Mouse (Mus musculus) right cerebral cortex, postnatal 25 days (tissue): Measurements from ENCODE around the gene Itga9.

Experiments
- DNase-seq: peaks from one replicate; pipeline ENCODE4 v3.0.0; 2022

Gene Itga9

DNA sequence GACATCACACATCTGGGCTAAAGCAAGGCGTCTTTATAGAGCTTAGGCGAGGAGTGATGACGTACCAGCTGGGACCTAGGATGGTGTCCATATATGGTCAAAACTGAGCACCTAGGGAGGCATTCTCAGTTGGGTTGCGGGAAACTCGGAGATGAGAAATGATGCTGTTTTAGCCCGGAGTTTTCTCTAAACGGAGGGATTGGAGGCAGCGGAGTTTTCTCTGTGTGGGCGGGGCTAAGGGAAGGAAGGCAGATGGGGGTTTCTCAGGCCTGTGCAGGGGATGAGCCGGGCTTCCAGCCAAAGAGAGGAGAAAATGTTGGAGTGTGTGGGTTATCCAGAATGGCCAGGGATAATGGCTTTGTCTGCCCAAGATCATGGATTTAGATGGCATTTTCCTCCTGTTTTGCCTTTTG is 182.4 kb downstream of the Itga9 start:
- peak; percentile 41 for DNase-seq

DNA sequence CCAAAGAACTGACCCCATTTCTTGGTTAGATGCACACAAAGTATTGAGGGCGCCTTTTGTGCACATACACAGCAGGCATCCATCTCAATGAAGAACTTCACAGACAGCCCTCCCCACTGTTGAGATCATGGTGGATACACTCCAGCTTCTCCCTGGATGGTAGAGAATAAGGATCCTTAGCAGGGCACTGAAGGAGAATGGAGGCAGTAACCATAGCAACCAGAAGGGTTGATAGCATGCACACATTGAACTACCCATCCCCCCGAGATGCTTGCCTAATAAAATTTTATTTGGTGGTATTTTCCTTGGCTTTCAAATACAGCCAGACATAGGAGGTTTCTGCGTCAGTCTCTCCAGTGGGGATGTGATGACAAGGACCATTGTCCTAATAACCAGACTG is 184.7 kb downstream of the Itga9 start:
- no peak for DNase-seq

DNA sequence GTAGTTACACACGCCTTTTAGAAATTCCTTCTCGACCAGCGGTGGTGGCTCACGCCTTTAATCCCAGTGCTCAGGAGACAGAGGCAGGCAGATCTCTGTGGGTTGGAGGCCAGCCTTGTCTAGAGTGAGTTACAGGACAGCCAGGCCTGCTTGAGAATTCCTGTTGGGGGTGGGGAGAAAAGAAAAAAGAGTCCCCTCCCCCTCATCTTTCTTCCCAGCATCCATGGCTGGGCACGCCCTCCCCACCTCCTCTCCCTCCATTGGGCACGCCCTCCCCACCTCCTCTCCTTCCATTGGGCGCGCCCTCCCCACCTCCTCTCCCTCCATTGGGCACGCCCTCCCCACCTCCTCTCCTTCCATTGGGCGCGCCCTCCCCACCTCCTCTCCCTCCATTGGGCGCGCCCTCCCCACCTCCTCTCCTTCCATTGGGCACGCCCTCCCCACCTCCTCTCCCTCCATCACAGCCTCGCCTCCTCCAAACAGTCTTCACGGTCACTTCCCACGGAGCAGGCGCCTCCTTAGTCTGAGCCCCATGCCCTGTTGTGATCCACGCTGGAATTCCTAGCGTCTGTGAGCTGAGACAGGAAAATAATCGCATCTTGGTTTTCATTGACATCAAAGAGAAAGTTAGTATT is 186.8 kb downstream of the Itga9 start:
- no peak for DNase-seq

DNA sequence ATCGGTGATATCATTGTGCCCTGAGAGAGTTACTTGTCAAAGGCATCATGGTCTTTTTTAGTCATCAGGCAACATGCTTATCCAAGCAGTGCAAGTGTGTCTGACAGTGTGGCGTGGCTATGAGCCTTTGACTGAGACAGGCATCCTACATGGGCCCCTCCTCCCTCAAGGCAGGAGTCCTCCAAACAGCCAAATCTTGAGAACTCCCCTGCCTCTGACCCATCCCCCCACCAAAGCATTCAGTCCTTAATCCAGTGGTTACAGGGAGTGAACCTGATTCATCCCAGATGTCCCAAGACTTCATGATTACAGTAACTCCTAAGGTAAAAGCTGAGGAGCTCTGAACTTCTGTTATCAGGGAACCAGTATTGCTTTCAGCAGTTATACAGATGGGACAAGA is 188.2 kb downstream of the Itga9 start:
- DNase-seq = no peak

DNA sequence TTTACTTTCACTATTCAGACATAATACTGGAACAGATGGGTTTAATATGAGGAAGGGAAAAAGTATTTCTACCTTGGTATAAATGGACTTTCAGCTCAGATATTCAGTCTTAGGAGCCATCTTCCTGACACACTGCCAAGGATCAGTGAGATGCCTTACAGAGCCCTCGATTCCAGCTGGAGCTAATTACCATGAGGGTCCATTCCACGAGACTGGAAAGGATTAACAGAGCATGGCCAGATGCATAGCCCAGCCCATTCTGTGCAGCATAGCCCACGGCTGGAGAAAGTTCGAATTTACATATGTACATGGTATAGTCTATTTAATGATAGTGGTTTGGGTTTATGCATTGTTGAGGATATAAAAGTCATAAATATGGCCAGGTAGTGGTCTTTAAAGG is 188.8 kb downstream of the Itga9 start:
- no peak for DNase-seq

DNA sequence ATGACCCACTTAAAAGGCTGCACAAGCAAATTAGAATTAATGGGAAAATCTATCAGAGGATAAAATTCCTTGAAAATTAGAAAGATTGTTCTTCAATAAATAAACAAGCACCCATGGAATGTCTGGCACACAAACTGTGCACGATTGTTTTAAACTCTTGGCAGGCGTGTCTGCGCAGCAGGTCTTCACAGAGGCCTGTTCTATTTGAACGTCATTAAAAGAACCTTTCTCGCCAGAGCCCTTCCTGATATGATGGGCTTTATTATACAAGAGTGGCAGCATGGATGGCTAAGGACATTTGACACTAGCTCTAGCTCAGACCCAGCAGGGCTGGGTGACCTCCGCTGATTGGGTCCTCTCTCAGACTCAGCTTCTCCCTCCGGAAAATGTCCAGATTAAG is 192.6 kb downstream of the Itga9 start:
- DNase-seq = no peak

DNA sequence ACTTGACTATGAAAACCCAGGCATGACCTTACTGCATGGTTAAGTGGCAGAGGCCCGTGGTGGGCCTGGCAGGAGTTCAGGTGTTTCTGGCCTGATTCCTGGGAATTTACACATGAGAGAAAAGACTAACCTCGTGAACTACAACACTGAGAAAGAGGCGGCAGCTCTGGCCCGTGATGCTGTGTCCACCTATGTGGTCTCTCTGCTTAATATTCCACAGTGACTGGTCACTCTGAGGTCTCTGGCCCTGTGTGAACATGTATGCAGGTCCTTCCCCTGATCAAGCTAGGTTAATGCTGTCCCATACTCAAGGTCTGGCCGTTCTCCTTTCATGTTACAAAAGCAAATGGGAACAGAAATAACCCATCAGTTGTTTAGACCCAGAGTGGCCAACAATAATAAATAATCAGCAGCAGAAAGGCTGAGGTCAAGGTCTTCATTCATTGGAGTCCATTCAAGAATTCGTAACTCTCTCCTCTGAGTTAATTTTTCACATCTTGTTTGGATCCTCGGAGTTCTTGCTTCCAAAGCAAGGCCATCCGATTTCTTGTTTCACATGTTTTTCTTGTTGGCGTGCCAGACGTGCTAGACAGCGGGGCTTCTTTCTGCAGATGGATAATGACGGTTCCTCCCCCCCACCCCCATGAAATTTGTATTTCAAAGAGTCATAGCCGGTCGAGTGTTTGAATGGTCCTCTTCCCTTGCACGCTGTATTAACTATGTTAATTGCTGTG is 194.9 kb downstream of the Itga9 start:
- DNase-seq = no peak

DNA sequence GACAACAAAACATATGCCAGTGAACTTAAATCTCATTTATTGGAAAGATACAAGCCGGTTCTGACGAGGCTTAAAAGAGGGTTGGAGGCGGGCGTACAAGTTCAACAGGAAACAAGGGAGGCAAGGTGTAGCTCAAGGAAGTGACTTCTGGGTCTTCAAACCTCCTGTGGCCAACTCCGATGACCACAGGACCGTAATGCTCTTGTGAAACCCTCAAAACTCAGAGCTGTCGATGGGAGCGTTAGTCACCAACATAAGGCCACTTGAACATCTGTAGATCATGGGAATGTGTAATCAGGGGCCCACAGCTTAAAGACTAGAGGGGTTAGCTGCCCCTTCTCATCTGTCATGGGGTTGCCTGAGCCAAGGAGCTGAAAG is 195.4 kb downstream of the Itga9 start:
- no peak for DNase-seq

DNA sequence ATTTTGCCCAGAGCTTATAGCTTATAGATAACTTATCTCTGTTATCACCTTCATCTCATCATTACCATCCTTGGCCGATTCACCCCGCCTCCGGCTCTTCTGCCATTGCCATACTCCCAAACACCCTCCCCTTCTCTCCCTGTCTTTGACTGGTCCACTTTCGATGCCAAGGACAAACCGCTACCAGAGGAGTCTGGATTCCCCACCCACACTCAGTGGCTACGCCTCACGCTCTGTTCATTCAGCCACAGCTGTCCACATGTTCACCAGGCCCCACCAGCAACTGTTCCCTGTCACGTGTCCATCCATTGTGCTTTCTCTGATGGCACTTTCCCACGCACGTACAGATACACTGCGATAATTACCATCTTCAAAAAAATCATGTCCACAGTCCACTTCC is 195.9 kb downstream of the Itga9 start:
- DNase-seq = no peak

DNA sequence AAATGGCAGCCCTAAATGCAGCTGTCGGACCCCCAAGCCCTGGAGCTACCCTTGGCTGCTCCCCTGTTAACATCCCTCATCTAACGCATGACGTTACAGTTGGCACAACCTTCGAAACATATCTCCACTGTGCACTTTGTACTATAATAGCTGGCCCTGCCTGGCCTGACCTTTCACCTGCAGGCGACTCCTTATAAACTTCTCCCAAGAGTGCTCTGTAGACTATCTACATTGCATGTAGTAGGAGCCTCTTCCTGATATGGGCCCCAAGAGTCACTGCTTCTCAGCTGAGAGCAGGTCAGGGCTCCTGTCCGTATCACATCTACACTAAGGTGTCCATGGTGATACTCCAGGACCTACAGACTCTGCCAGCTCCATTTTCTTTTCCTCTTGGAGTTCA is 199.2 kb downstream of the Itga9 start:
- no peak for DNase-seq

DNA sequence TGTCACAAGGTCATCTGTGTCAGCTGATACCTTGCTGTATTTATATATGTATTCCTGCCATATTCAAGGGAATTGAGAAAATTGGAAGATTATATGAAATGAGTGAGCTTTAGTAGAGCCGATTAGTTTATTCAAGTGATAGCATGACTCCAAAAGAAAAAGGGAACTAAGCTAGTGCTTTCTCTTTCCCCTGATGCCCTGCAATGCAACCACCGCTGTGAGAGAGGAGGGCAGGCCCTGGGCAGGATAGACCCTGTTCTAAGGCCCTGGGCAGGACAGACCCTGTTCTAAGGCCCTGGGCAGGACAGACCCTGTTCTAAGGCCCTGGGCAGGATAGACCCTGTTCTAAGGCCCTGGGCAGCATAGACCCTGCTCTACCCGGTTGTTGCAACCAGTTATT is 201.2 kb downstream of the Itga9 start:
- no peak for DNase-seq

DNA sequence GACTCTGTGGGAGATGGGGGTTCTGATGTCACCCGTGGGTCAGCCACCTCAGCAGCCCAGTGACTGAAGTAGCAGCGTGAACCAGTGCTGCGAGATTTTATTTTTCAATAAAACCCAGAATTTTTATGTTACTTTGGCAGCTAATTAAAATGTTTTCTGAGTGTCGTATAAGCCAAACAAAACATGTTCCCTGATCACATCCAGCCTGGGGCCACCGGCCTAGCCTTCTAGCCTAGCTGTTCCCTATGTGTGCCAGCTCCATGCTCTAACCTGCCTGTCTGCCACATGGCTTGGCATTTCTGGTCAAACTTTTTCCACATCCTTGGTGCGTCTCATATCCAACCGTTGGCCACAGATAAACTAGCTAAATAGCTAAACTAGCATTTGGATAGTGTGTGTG is 205.7 kb downstream of the Itga9 start:
- no peak for DNase-seq

DNA sequence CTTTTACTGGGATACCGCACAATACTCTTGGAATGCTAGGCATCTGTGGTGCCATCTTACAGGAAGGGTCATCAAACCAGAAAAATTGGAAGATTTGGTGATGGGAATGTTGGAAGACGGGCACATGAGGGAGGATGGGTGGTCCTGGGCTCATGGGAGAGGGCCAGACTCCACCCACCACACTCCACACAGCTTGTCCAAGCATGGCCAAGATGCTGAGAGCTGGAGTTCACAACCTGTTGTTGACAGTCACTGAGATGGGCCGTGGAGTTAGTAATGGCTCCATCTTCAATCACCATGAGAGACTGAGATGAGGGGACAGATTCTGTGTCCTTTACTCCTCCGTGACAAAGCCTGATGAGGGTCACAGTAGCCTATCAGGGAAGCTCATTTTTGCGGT is 207.0 kb downstream of the Itga9 start:
- DNase-seq = no peak

DNA sequence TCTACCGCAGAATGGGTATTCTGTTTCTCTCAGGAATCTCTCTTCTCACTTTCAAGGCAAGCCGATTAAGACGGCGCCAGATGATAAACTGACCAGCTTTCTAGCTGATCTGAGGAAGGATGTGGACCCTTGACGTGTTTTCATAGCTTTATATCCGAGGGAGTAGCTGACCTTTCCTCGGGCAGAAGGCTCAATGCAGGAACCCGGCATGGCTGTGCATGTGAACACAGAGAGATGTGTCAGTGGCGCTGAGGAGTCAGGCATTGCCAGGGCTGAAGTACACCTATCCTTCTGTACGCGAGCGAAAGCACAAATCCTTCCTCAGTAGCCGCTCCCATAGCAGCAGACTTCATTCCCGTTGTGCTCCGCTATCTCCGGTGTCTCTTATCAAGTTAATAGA is 207.6 kb downstream of the Itga9 start:
- DNase-seq = no peak

DNA sequence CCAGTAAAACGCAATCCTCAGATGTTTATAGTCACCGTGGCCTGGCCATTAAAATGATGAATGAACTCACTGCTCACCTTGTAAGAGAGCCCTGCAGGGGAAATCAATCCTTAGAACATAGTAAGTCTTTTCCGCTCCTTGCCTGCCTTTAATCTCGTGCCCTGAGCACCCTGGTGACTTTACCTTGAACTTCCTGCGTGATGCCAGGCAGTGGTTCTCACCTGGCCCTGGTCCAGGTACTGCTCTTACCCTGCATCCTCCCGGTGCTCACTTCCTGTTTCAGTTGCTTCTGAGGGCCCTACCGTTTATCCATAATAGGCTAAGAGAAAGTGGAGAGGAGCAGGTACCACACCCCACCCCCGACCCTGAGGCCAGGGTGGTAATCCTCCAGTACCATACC is 208.0 kb downstream of the Itga9 start:
- DNase-seq = no peak

DNA sequence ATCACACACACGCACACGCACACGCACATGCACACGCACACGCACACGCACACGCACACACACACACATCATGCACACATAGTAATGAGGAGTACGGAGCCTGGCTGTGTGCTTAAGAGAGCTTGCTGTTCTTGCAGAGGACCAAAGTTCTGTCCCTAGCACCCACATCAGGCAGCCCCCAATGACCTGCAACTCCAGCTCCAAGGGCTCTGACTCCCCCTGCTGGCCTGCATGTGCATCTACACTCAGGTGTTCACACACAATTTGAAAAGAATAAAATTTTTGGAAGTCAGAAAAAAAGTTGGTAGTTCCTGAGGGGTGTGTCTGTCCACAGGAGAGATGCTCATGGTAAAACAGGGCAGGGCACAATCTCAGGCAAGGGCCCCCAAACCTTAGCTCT is 209.1 kb downstream of the Itga9 start:
- no peak for DNase-seq

DNA sequence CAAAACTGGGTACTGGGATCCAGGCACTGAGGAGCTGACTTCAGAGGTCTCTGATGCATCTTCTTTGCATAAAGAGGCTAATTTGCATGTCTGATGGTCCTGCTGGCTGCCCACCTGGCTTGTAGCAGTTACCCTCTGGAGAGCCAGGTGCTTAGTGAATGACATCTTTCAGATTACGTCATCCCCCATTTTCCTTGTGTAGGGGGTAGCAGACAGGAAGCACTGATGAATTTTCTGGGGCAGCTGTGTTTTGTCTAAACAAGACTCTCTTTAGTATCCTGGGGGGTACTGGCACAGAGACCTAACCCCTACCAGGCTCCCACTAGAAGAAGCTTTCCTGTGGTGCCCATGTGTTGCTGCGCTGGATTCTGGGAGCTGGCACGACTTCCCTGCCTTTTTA is 212.0 kb downstream of the Itga9 start:
- no peak for DNase-seq

DNA sequence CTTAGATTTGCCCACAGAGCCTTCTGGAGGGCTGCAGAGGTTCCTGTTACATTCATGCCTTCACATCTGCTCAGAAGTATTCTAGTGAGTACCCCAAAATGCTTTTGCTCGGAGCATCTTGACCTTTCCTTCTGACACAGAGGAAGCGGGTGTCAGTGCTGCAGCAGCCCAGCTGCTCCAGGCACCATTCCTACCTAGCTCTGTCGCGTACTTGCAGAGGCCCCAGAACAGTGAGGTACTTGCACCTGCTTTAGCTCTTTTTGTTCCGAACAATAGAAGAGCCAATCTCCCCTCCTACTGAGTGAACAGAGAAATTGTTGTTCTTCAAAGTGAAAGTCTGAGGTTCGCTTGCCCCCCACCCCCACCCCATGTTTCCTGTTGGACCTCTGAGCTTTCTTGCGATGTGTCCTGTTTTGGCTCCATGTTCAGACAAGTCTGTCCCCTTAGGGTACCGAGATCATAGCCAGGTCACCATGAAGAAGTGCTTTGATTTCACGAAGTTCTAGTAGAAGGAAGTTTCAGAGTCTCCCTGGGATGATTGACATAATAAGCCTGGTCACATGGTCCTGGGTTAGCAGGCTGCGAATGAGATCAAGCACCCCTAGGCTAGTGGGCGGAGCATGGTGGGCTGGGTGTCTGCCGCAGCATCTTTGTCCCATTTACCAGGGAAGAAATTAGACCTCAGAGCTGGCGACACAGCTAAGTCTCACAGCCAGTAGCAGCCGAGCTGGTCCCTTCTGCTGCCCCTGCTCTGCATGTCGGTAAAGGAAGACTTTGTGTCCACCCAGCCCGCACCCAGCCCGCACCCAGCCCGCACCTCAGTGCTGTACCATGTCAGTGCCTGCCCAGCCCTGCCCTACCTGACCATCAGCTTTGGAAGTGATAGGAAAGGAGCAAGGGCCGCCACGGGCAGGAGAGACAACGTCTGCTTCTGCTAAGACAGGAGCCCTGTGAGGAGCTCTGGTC is 215.0 kb downstream of the Itga9 start:
- no peak for DNase-seq

DNA sequence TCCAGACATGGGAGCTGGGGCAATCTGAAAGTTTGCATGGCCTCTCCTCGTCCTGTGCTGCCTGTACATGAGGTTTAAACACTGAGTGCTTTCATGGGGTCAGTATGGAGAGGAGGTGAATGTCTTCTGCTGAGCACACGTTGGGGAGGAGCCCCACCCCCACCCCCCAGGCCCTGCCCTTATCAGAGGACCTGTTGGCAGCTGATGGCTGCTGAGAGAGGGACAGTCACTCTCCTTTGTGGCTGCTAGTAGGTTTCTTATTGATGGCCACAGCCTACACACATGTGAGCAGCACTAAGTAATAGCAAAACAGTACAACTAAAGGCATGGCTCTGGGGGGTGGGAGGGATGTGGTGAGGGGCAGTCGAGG is 215.7 kb downstream of the Itga9 start:
- no peak for DNase-seq

DNA sequence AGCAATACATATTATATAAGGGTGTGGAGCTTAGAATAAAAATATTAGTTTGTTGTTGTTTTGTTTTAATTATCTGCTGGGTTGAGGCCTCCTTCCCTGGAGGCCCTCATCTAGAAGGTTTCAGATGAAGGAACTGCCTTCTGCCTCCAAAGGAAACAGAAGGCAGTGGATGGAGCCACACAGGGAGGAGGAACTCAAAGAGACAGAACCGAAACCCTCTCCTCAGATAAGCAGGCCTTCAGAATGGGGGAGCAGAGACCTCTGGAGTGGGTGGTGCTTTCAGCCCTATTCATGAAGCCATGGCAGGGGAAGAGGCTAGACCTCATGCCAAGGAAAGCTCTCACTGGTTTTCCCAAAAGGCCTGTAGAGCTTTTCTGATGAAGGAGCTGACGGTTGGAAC is 216.1 kb downstream of the Itga9 start:
- no peak for DNase-seq

DNA sequence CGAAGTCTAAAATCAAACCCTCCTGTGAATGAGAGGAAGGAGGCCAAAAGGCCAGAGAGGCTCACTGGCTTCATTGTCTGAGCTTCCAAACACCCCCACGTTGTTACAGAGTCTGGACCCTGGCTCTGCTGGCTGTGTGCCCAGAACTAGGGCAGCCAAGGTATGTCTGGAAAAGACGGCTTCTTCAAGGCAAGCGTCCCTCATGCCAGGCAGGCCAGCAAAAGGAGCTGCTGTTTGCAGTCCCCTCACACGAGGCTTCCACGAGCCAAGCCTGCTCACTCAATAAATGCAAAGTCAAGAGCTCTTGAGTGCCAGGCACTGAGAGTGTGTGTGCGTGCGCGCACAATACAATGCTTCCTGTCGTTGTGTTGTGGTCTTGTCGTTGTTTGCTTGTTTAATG is 224.6 kb downstream of the Itga9 start:
- no peak for DNase-seq

DNA sequence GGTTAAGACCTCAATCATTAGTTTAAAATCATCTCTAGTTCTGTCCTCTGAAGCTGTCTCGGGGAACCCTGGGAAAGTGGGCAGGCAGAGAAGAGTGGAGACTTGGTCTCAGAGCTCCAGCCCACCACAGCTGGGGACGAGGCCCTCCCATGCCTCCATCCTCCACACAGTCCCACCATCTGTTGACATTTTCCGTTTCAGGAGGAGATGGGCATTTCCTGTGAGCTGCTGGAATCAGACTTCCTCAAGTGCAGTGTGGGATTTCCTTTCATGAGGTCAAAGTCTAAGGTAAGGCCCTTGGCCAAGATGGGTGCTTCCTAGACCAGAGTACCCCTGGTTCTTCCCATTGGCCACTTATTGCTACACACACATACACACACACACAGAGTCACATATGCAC is 226.0 kb downstream of the Itga9 start:
- DNase-seq = no peak

DNA sequence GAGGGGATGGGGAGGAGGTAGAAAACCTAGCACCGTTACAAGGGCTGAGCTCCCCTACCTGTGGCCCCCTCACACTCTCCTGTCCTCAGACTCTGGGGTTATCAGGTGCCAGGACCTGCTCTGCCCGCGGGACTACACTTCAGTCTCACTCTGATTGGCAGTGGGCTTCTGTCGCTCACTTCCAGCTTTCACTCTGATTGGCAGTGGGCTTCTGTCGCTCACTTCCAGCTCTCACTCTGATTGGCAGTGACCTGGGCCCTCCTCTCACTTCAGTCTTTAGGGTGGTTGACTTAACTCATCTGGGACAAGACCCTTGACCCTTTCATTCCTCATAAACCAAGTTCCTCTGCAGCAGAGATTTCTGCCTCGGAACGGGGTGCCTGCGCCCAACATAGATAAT is 226.9 kb downstream of the Itga9 start:
- no peak for DNase-seq
